Mouse (Mus musculus) liver, postnatal 0 days (tissue): Measurements from ENCODE around the gene Lalba. TPM values are rescaled to one million over a fixed set of nuclear protein-coding genes. Genes with fewer than 3 reads are reported as not detected.
A peak's percentile ranks its signal among the peaks of the same experiment; 100 is the strongest.
"Not testable (repeated sequence)": the region's sequence is repeated elsewhere in the genome, so short reads cannot be mapped to it uniquely, and the experiment has no call there.

Experiments used
- ATAC-seq: fragments of 200-750 bp; cut with Nextera tagmentation; 2 replicates; pipeline ENCODE4 v1.8.0; 2017; ENCODE audit warnings: mild to moderate bottlenecking, moderate library complexity
- DNase-seq: peaks from one replicate; pipeline ENCODE4 v3.0.0-alpha.2; 2016
- H3K27ac ChIP-seq: fragments of 300-500 bp; sonication (generic); 2 replicates; pipeline ENCODE4 v1.5.1; 2014; ENCODE audit warnings: antibody characterized with exemption, moderate library complexity, mild to moderate bottlenecking, low read depth
- H3K27me3 ChIP-seq: fragments of 300-500 bp; sonication (generic); 2 replicates; pipeline ENCODE4 v1.6.1; 2014; ENCODE audit warnings: low read length, control low read depth, mixed read lengths; ENCODE audit not compliant: insufficient read depth
- H3K36me3 ChIP-seq: fragments of 300-500 bp; sonication (generic); replicated peaks from 2 replicates; pipeline ENCODE4 v1.6.1; 2014; ENCODE audit warnings: mild to moderate bottlenecking, control low read depth, low read length, moderate library complexity, mixed read lengths; ENCODE audit not compliant: insufficient read depth
- H3K4me1 ChIP-seq: fragments of 300-500 bp; sonication (generic); 2 replicates; pipeline ENCODE4 v1.6.1; 2014; ENCODE audit warnings: antibody characterized with exemption, mild to moderate bottlenecking, control low read depth; ENCODE audit not compliant: insufficient read depth
- H3K4me2 ChIP-seq: fragments of 300-500 bp; sonication (generic); 2 replicates; pipeline ENCODE4 v1.6.1; 2014; ENCODE audit warnings: low read depth, mild to moderate bottlenecking, low read length, moderate library complexity, mixed read lengths
- H3K4me3 ChIP-seq: fragments of 300-500 bp; sonication (generic); 2 replicates; pipeline ENCODE4 v1.5.1; 2014; ENCODE audit warnings: low read depth, low read length
- H3K9ac ChIP-seq: fragments of 300-500 bp; sonication (generic); replicated peaks from 2 replicates; pipeline ENCODE4 v1.6.1; 2014; ENCODE audit warnings: mild to moderate bottlenecking, moderate library complexity
- H3K9me3 ChIP-seq: fragments of 300-500 bp; sonication (generic); 2 replicates; pipeline ENCODE4 v1.6.1; 2016; ENCODE audit warnings: mild to moderate bottlenecking, control low read depth, low read length, mixed read lengths
- CTCF ChIP-seq: sonication (generic); IDR thresholded peaks from 2 replicates; pipeline ENCODE4 v1.5.1; 2016; ENCODE audit warnings: antibody characterized with exemption, low read depth
- EP300 ChIP-seq: IDR thresholded peaks from 2 replicates; pipeline ENCODE4 v1.6.1; 2016; ENCODE audit warnings: antibody characterized with exemption, low read depth, mild to moderate bottlenecking
- WGBS: fragments of 180-500 bp; shearing (Covaris S2); extraction: QIAGEN DNeasy Blood & Tissue Kit; methylation state at CpG from one replicate; pipeline ENCODE4 v1.1.7; 2014; ENCODE audit not compliant: insufficient replicate concordance; 5-methylcytosine and 5-hydroxymethylcytosine counted together
- polyA plus RNA-seq: library from polyadenylated mRNA; unstranded; fragments of >200 nt; fragmentation: Nextera tagmentation; extraction: Ambion mirVana; gene quantifications from 2 replicates; pipeline ENCODE4 v1.2.1, GENCODE M21; 2015

The Lalba gene
- polyA plus RNA-seq, 1 experiment from 2014 or later = not detected

GRCm38 (mm10) chr15:98517380-98518355, 35.1 kb upstream of the Lalba start:
- ATAC-seq = peak; percentile 57
- H3K36me3 ChIP-seq = peaks cover 39% of the 10 kb centered on the region

GRCm38 (mm10) chr15:98514845-98515244, 32.3 kb upstream of the Lalba start:
- not testable (repeated sequence) for H3K9ac ChIP-seq, H3K4me3 ChIP-seq, H3K27me3 ChIP-seq, H3K9me3 ChIP-seq, DNase-seq, H3K4me2 ChIP-seq, ATAC-seq, H3K27ac ChIP-seq
- 53% methylated on average over 2 of the region's 2 CpGs for WGBS
- peaks cover 13% of the 10 kb centered on the region for H3K4me1 ChIP-seq
- peaks cover 15% of the 10 kb centered on the region for H3K36me3 ChIP-seq

More at GRCm38 (mm10) chr15:98517380-98518355, 35.1 kb upstream of the Lalba start:
- Histone ChIP-seq H3K27me3 (no peaks in the 10 kb centered on the region), H3K27ac (no peak overlapping the region), H3K4me3 (no peak overlapping the region), H3K9me3 (no peaks in the 10 kb centered on the region), H3K4me1 (peaks cover 6% of the 10 kb centered on the region), H3K4me2 (no peak overlapping the region), H3K9ac (no peak overlapping the region)
- DNase-seq = peak; percentile 69
- TF ChIP-seq EP300 (no peak), CTCF (peak; percentile 98)
- 54% methylated on average over 16 of the region's 16 CpGs for WGBS

- 25% methylated on average over 8 of the region's 8 CpGs for WGBS
- Histone ChIP-seq H3K4me2 (no peak overlapping the region), H3K27ac (no peak overlapping the region), H3K9ac (no peak overlapping the region), H3K4me3 (no peak overlapping the region), H3K27me3 (no peaks in the 10 kb centered on the region), H3K4me1 (peaks cover 13% of the 10 kb centered on the region), H3K36me3 (peaks cover 10% of the 10 kb centered on the region), H3K9me3 (no peaks in the 10 kb centered on the region)
- ATAC-seq = no peak
- TF ChIP-seq CTCF (no peak), EP300 (no peak)
- no peak for DNase-seq
Observed at GRCm38 (mm10) chr15:98514146-98514545, 31.6 kb upstream of the Lalba start.

GRCm38 (mm10) chr15:98513676-98514075, 31.2 kb upstream of the Lalba start:
- H3K9ac ChIP-seq, DNase-seq, H3K4me2 ChIP-seq, ATAC-seq, H3K9me3 ChIP-seq, H3K27me3 ChIP-seq, H3K4me3 ChIP-seq: not testable (repeated sequence)
- Histone ChIP-seq H3K36me3 (peaks cover 10% of the 10 kb centered on the region), H3K27ac (peak overlapping the region; percentile 26; the same call in 1 of the 2 replicates), H3K4me1 (peaks cover 13% of the 10 kb centered on the region)
- WGBS = 45% methylated on average over 3 of the region's 3 CpGs

GRCm38 (mm10) chr15:98512799-98513321, 30.3 kb upstream of the Lalba start:
- TF ChIP-seq EP300 = no peak
- no peak for TF ChIP-seq CTCF
- peak; percentile 40 for DNase-seq

GRCm38 (mm10) chr15:98512232-98512631, 29.7 kb upstream of the Lalba start:
- Histone ChIP-seq H3K9ac (no peak overlapping the region), H3K4me2 (no peak overlapping the region), H3K4me1 (peaks cover 13% of the 10 kb centered on the region), H3K9me3 (no peaks in the 10 kb centered on the region), H3K4me3 (no peak overlapping the region), H3K27me3 (no peaks in the 10 kb centered on the region), H3K27ac (peak overlapping the region; percentile 48; the same call in 1 of the 2 replicates), H3K36me3 (no peaks in the 10 kb centered on the region)
- no peak for DNase-seq
- WGBS = 50% methylated on average over 8 of the region's 8 CpGs
- TF ChIP-seq CTCF = no peak
- TF ChIP-seq EP300 = no peak
- no peak for ATAC-seq

More at GRCm38 (mm10) chr15:98512799-98513321, 30.3 kb upstream of the Lalba start:
- peak; percentile 50 for ATAC-seq
- 40% methylated on average over 17 of the region's 17 CpGs for WGBS
- H3K4me3 ChIP-seq = no peak overlapping the region
- H3K4me2 ChIP-seq = peak overlapping the region; percentile 16; the same call in 1 of the 2 replicates
- peaks cover 13% of the 10 kb centered on the region for H3K4me1 ChIP-seq
- no peaks in the 10 kb centered on the region for H3K27me3 ChIP-seq
- peaks cover 3% of the 10 kb centered on the region for H3K36me3 ChIP-seq
- no peak overlapping the region for H3K9ac ChIP-seq
- peak overlapping the region; percentile 26; the same call in 1 of the 2 replicates for H3K27ac ChIP-seq
- no peaks in the 10 kb centered on the region for H3K9me3 ChIP-seq
